Mouse (Mus musculus): ENCODE results near the gene Chst11.

DNA sequence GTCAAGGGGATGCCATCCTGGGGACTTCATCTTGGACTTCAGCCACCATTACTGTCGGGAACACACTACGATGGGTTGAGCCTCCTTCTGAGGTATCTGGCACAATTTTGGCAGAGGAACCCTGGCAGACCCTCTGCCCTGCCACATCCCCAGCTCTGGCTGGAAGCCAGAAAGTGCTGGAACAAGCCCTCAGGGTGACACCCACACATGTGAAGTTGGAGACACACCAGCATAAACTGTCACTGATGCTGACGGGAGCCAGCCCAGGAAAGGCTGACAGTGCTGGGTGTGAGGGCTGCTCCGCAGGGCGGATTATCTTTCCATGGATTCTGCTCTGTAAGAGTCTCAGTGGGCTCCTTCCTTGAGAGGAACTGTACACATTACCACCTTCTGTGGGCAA is 201.7 kb downstream of the Chst11 start:
- TF ChIP-seq POLR2A (IDR thresholded peaks at IDR 0.05; ENCODE audit: borderline replicate concordance, extremely low read depth, low read depth, low read length) (no peak), CTCF (IDR thresholded peaks at IDR 0.05; ENCODE audit: insufficient read depth, low read length) (no peak)
